Mouse (Mus musculus): ENCODE results near the gene Cdc40. TPM values are rescaled to one million over a fixed set of nuclear protein-coding genes. Genes with fewer than 3 reads are reported as not detected.
A peak's percentile ranks its signal among the peaks of the same experiment; 100 is the strongest.

The Cdc40 gene
- 24.0 and 28.0 TPM in 2 replicates for total RNA-seq (2021)
- long read RNA-seq, experiment 1, transcript Cdc40-201 (15 exons, 3,534 nt) = major isoform, 16 of 20 reads
- long read RNA-seq, experiment 1, partial matches to known transcripts = 4 of 20 reads
- long read RNA-seq, experiment 1, other reads (novel, unspliced or antisense) = 0 of 20 reads
- long read RNA-seq, experiment 2, transcript Cdc40-201 (15 exons, 3,534 nt) = major isoform, 16 of 17 reads
- long read RNA-seq, experiment 2, partial matches to known transcripts = 1 of 17 reads
- long read RNA-seq, experiment 2, other reads (novel, unspliced or antisense) = 0 of 17 reads

- DNase-seq = peak; percentile 99
Measured at GRCm38 (mm10) chr10:40882831-40883643, at the start of gene Cdc40, which contains the start of gene Wasf1. Cdc40 (minus strand) TSS chr10:40883311. Wasf1 (plus strand) TSS chr10:40883475.

GRCm38 (mm10) chr10:40919464-40919863 lies 36.4 kb upstream of the Cdc40 start:
- DNase-seq = no peak

- DNase-seq = no peak
Measured at GRCm38 (mm10) chr10:40918669-40919440, 35.7 kb upstream of the Cdc40 start.

GRCm38 (mm10) chr10:40915240-40915639 lies 32.1 kb upstream of the Cdc40 start:
- no peak for DNase-seq

GRCm38 (mm10) chr10:40910811-40911210 lies 27.7 kb upstream of the Cdc40 start:
- DNase-seq = no peak

- DNase-seq = no peak
Measured at GRCm38 (mm10) chr10:40908580-40908979, 25.5 kb upstream of the Cdc40 start.

GRCm38 (mm10) chr10:40906802-40907201 lies 23.7 kb upstream of the Cdc40 start:
- no peak for DNase-seq

GRCm38 (mm10) chr10:40906131-40906530 lies 23.0 kb upstream of the Cdc40 start:
- DNase-seq = no peak

GRCm38 (mm10) chr10:40901786-40902185 lies 18.7 kb upstream of the Cdc40 start:
- no peak for DNase-seq

GRCm38 (mm10) chr10:40896656-40897055 lies 13.5 kb upstream of the Cdc40 start:
- DNase-seq = no peak

GRCm38 (mm10) chr10:40895765-40896164 lies 12.7 kb upstream of the Cdc40 start:
- no peak for DNase-seq

- DNase-seq = no peak
Measured at GRCm38 (mm10) chr10:40889146-40889545, 6.0 kb upstream of the Cdc40 start.

GRCm38 (mm10) chr10:40887316-40887715 lies 4.2 kb upstream of the Cdc40 start:
- DNase-seq = no peak

GRCm38 (mm10) chr10:40885432-40885831 lies 2.3 kb upstream of the Cdc40 start:
- DNase-seq = no peak

GRCm38 (mm10) chr10:40884279-40884806 lies 1.2 kb upstream of the Cdc40 start:
- DNase-seq = peak; percentile 41

- no peak for DNase-seq
Measured at GRCm38 (mm10) chr10:40883644-40884278, 650 bp upstream of the Cdc40 start.

GRCm38 (mm10) chr10:40882333-40882732 lies 778 bp downstream of the Cdc40 start:
- DNase-seq = peak; percentile 12

GRCm38 (mm10) chr10:40881236-40881635 lies 1.9 kb downstream of the Cdc40 start:
- no peak for DNase-seq

- DNase-seq = no peak
Measured at GRCm38 (mm10) chr10:40879969-40880368, 3.1 kb downstream of the Cdc40 start.

- DNase-seq = no peak
Measured at GRCm38 (mm10) chr10:40878246-40878645, 4.9 kb downstream of the Cdc40 start.

- DNase-seq = no peak
Measured at GRCm38 (mm10) chr10:40872052-40872451, 11.1 kb downstream of the Cdc40 start.

- no peak for DNase-seq
Measured at GRCm38 (mm10) chr10:40871301-40871700, 11.8 kb downstream of the Cdc40 start.

Measured in adrenal gland, postnatal 14 days (tissue).